Mouse (Mus musculus): ENCODE data around the gene Slc44a5. TPM values are rescaled to one million over a fixed set of nuclear protein-coding genes. Genes with fewer than 3 reads are reported as not detected.

Slc44a5 gene
- polyA plus RNA-seq, 1 experiment = 0.12 TPM

GRCm38 (mm10) chr3:154092466-154092865 is 119.2 kb downstream of the Slc44a5 start:
- no peak overlapping the region for H3K27ac ChIP-seq (ENCODE audit: insufficient read depth, low read length)

DNA sequence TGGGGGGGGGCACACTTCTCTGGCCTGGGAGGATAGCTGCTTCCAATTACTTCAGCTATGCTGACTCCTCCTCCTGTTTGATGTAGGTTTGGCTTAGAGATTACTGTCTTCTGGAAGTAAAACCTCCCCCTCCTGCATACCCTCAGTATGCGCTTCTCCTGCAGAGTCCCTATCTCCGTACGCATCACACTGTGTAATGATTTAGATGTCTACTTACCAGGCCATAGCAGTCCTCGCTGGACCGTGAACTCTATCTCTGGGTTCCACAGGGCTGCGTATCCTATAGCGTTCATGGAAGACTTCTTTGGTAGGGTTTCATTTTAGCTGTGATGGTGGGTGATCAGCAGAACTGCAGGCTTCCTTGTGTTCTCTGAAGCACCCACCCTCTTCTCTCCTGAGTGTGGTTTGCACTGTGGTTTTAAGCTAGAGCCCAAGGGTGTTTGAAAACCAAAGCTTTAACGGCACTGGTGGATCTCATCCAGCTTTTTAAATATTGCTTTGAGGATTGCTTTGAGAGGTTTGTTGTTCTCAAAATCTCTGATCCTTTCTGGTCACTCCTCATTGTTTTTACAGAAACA is 120.6 kb downstream of the Slc44a5 start:
- H3K4me1 ChIP-seq (ENCODE audit: control insufficient read depth, insufficient read depth, low read length) = no peaks in the 10 kb centered on the region
- H3K36me3 ChIP-seq (ENCODE audit: control insufficient read depth, insufficient read depth, low read length, poor library complexity, severe bottlenecking) = no peaks in the 10 kb centered on the region
- TF ChIP-seq EP300 (IDR thresholded peaks at IDR 0.05; ENCODE audit: insufficient read depth, low read depth, low read length) = no peak
- no peak for TF ChIP-seq CTCF (IDR thresholded peaks at IDR 0.05; ENCODE audit: low read depth, low read length)
- no peak for TF ChIP-seq POLR2A (IDR thresholded peaks at IDR 0.05; ENCODE audit: insufficient read depth, low read length)
- no peak overlapping the region for H3K9ac ChIP-seq (ENCODE audit: low read depth, poor library complexity, severe bottlenecking)
- no peak overlapping the region for H3K27ac ChIP-seq (ENCODE audit: insufficient read depth, low read length)
- no peaks in the 10 kb centered on the region for H3K27me3 ChIP-seq (ENCODE audit: control insufficient read depth, insufficient read depth, low read length, poor library complexity, severe bottlenecking)
- H3K9me3 ChIP-seq (replicated peaks; ENCODE audit: control insufficient read depth, insufficient read depth, low read length, poor library complexity, severe bottlenecking) = peaks cover 4% of the 10 kb centered on the region; the same call in 1 of the 2 replicates
- H3K4me3 ChIP-seq (ENCODE audit: low read depth, low read length) = no peak overlapping the region

More at GRCm38 (mm10) chr3:154092466-154092865, 119.2 kb downstream of the Slc44a5 start:
- Histone ChIP-seq H3K36me3 (ENCODE audit: control insufficient read depth, insufficient read depth, low read length, poor library complexity, severe bottlenecking) (no peaks in the 10 kb centered on the region), H3K27me3 (ENCODE audit: control insufficient read depth, insufficient read depth, low read length, poor library complexity, severe bottlenecking) (no peaks in the 10 kb centered on the region), H3K9me3 (replicated peaks; ENCODE audit: control insufficient read depth, insufficient read depth, low read length, poor library complexity, severe bottlenecking) (no peaks in the 10 kb centered on the region), H3K4me1 (ENCODE audit: control insufficient read depth, insufficient read depth, low read length) (no peaks in the 10 kb centered on the region), H3K4me3 (ENCODE audit: low read depth, low read length) (0 out of 2 replicates have a peak overlapping the region, but pooled peaks have one; percentile 7), H3K9ac (ENCODE audit: low read depth, poor library complexity, severe bottlenecking) (no peak overlapping the region)
- TF ChIP-seq CTCF (IDR thresholded peaks at IDR 0.05; ENCODE audit: low read depth, low read length) = no peak
- TF ChIP-seq POLR2A (IDR thresholded peaks at IDR 0.05; ENCODE audit: insufficient read depth, low read length) = no peak
- no peak for TF ChIP-seq EP300 (IDR thresholded peaks at IDR 0.05; ENCODE audit: insufficient read depth, low read depth, low read length)

DNA sequence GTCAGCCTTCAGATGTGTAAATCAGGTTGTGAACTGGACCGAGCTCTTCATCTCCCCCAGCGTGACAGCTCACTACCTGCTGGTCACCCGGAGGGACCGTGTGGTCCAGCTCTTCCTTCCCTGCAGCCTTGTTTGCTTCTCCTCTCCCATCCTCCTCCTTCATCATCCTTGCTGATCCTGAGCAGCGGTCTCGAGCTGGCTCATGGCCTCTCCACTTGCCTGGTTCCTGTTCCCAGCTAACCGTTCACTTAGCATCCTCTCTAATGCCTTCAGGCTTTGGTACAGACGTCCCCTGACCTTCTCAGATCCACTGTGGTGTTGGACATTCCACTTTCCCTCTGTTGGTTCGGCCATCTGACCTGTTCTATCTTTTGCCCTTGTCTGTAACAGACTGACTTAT is 128.4 kb downstream of the Slc44a5 start:
- no peak overlapping the region for H3K9ac ChIP-seq (ENCODE audit: low read depth, poor library complexity, severe bottlenecking)
- H3K9me3 ChIP-seq (replicated peaks; ENCODE audit: control insufficient read depth, insufficient read depth, low read length, poor library complexity, severe bottlenecking) = peaks cover 4% of the 10 kb centered on the region; the same call in 1 of the 2 replicates
- no peaks in the 10 kb centered on the region for H3K36me3 ChIP-seq (ENCODE audit: control insufficient read depth, insufficient read depth, low read length, poor library complexity, severe bottlenecking)
- no peaks in the 10 kb centered on the region for H3K4me1 ChIP-seq (ENCODE audit: control insufficient read depth, insufficient read depth, low read length)
- H3K4me3 ChIP-seq (ENCODE audit: low read depth, low read length) = no peak overlapping the region
- no peak for TF ChIP-seq EP300 (IDR thresholded peaks at IDR 0.05; ENCODE audit: insufficient read depth, low read depth, low read length)
- TF ChIP-seq CTCF (IDR thresholded peaks at IDR 0.05; ENCODE audit: low read depth, low read length) = no peak
- no peak for TF ChIP-seq POLR2A (IDR thresholded peaks at IDR 0.05; ENCODE audit: insufficient read depth, low read length)
- H3K27me3 ChIP-seq (ENCODE audit: control insufficient read depth, insufficient read depth, low read length, poor library complexity, severe bottlenecking) = no peaks in the 10 kb centered on the region
- no peak overlapping the region for H3K27ac ChIP-seq (ENCODE audit: insufficient read depth, low read length)

- no peaks in the 10 kb centered on the region for H3K9me3 ChIP-seq (replicated peaks; ENCODE audit: control insufficient read depth, insufficient read depth, low read length, poor library complexity, severe bottlenecking)
- H3K4me3 ChIP-seq (ENCODE audit: low read depth, low read length) = no peak overlapping the region
- no peak overlapping the region for H3K27ac ChIP-seq (ENCODE audit: insufficient read depth, low read length)
- no peaks in the 10 kb centered on the region for H3K36me3 ChIP-seq (ENCODE audit: control insufficient read depth, insufficient read depth, low read length, poor library complexity, severe bottlenecking)
- H3K4me1 ChIP-seq (ENCODE audit: control insufficient read depth, insufficient read depth, low read length) = no peaks in the 10 kb centered on the region
- H3K27me3 ChIP-seq (ENCODE audit: control insufficient read depth, insufficient read depth, low read length, poor library complexity, severe bottlenecking) = no peaks in the 10 kb centered on the region
- H3K9ac ChIP-seq (ENCODE audit: low read depth, poor library complexity, severe bottlenecking) = no peak overlapping the region
- TF ChIP-seq POLR2A (IDR thresholded peaks at IDR 0.05; ENCODE audit: insufficient read depth, low read length) = no peak
Measured at GRCm38 (mm10) chr3:154110528-154110927, 137.3 kb downstream of the Slc44a5 start.

- no peaks in the 10 kb centered on the region for H3K27me3 ChIP-seq (ENCODE audit: control insufficient read depth, insufficient read depth, low read length, poor library complexity, severe bottlenecking)
- no peak overlapping the region for H3K4me3 ChIP-seq (ENCODE audit: low read depth, low read length)
- no peak for TF ChIP-seq POLR2A (IDR thresholded peaks at IDR 0.05; ENCODE audit: insufficient read depth, low read length)
- TF ChIP-seq EP300 (IDR thresholded peaks at IDR 0.05; ENCODE audit: insufficient read depth, low read depth, low read length) = no peak
- no peak for TF ChIP-seq CTCF (IDR thresholded peaks at IDR 0.05; ENCODE audit: low read depth, low read length)
- 0 out of 2 replicates have a peak, but pooled peaks cover 2% of the 10 kb centered on the region for H3K9me3 ChIP-seq (replicated peaks; ENCODE audit: control insufficient read depth, insufficient read depth, low read length, poor library complexity, severe bottlenecking)
- H3K36me3 ChIP-seq (ENCODE audit: control insufficient read depth, insufficient read depth, low read length, poor library complexity, severe bottlenecking) = no peaks in the 10 kb centered on the region
- H3K9ac ChIP-seq (ENCODE audit: low read depth, poor library complexity, severe bottlenecking) = no peak overlapping the region
- no peak overlapping the region for H3K27ac ChIP-seq (ENCODE audit: insufficient read depth, low read length)
- no peaks in the 10 kb centered on the region for H3K4me1 ChIP-seq (ENCODE audit: control insufficient read depth, insufficient read depth, low read length)
Measured at GRCm38 (mm10) chr3:154111221-154111620, 138.0 kb downstream of the Slc44a5 start.

GRCm38 (mm10) chr3:154114991-154115390 is 141.8 kb downstream of the Slc44a5 start:
- no peaks in the 10 kb centered on the region for H3K27me3 ChIP-seq (ENCODE audit: control insufficient read depth, insufficient read depth, low read length, poor library complexity, severe bottlenecking)

More at GRCm38 (mm10) chr3:154114991-154115390, 141.8 kb downstream of the Slc44a5 start:
- Histone ChIP-seq H3K9ac (ENCODE audit: low read depth, poor library complexity, severe bottlenecking) (no peak overlapping the region), H3K36me3 (ENCODE audit: control insufficient read depth, insufficient read depth, low read length, poor library complexity, severe bottlenecking) (no peaks in the 10 kb centered on the region), H3K9me3 (replicated peaks; ENCODE audit: control insufficient read depth, insufficient read depth, low read length, poor library complexity, severe bottlenecking) (peaks cover 2% of the 10 kb centered on the region; the same call in 1 of the 2 replicates), H3K4me1 (ENCODE audit: control insufficient read depth, insufficient read depth, low read length) (no peaks in the 10 kb centered on the region), H3K27ac (ENCODE audit: insufficient read depth, low read length) (no peak overlapping the region), H3K4me3 (ENCODE audit: low read depth, low read length) (no peak overlapping the region)
- TF ChIP-seq CTCF (IDR thresholded peaks at IDR 0.05; ENCODE audit: low read depth, low read length) = no peak
- TF ChIP-seq POLR2A (IDR thresholded peaks at IDR 0.05; ENCODE audit: insufficient read depth, low read length) = no peak
- no peak for TF ChIP-seq EP300 (IDR thresholded peaks at IDR 0.05; ENCODE audit: insufficient read depth, low read depth, low read length)

All from ES-Bruce4 (cell line).